Mouse (Mus musculus) kidney, postnatal 36 days (tissue): Measurements from ENCODE around the gene Ctu1.
"Not testable (repeated sequence)": the region's sequence is repeated elsewhere in the genome, so short reads cannot be mapped to it uniquely, and the experiment has no call there.

Experiments
- DNase-seq, 2 experiments: peaks; one replicate each; pipeline ENCODE4 v3.0.0; 2021 to 2022; ENCODE audit warnings: mixed read lengths in 2 of 2

The Ctu1 gene

GRCm38 (mm10) chr7:43682511-43682910 lies 10.7 kb downstream of the Ctu1 start:
- not testable (repeated sequence) for DNase-seq

- no peak for DNase-seq
These were observed 13.3 kb downstream of the Ctu1 start for GRCm38 (mm10) chr7:43685088-43685487.

- no peak for DNase-seq
These were observed 18.3 kb downstream of the Ctu1 start, which contains the start of gene Klk14 for GRCm38 (mm10) chr7:43690118-43690517. TSS of gene Klk14 (plus strand) at chr7:43690418.

DNA sequence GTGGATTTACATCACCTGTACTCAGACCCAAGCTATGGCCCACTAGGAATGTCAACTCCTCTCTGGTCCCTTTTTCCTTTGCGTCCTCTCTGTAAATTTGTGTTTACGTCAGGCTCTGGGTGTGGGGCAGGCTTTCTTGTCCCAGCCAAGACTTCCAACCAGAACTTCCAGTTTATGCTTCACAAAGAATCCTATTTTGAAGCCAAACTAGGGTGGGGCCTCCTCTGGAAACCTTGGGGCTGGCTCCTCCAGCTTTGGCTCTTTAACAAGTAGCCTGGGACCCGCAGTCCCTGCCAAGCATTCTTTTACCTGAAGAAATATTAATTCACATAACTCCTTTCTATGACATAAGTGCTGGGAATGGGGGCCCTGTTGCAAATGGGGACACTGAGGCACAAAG lies 38.2 kb downstream of the Ctu1 start:
- no peak for DNase-seq

DNA sequence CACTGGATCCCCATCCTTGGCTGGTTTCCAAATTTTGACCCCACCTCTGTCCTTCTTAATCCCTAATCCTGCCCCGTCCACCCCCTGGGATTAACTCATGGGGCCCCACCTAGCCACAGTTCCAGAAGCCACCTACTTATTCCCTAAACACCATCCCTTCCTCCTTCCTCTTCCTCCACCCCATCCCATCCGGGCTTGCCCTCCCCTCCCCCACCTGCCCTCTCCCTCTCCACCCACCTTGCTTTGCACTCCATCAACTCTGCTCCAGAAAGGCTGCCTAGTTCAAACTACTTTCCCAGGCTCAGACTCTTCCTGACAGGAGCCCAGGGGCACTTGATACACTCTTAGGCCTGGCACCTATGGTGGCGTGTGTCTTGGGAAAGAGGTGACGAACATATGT lies 40.5 kb downstream of the Ctu1 start, which contains the start of gene Klk13:
Klk13 (plus strand) TSS at position 301 of the 400 bp plus-strand sequence.
- DNase-seq, result no peak

GRCm38 (mm10) chr7:43712917-43713316 lies 41.1 kb downstream of the Ctu1 start:
- no peak for DNase-seq

- no peak for DNase-seq
These were observed 42.0 kb downstream of the Ctu1 start for GRCm38 (mm10) chr7:43713741-43714351.
